Mouse (Mus musculus): ENCODE measurements around the gene Olfr90. TPM values are rescaled to one million over a fixed set of nuclear protein-coding genes. Genes with fewer than 3 reads are reported as not detected.

Olfr90 gene
- total and polyA plus RNA-seq, 3 experiments = not detected

- no peak overlapping the region for H3K27ac ChIP-seq (ENCODE audit: insufficient read depth, low read depth)
- H3K79me2 ChIP-seq (replicated peaks; ENCODE audit: control insufficient read depth, extremely low read depth, insufficient read depth, poor library complexity, severe bottlenecking) = no peaks in the 10 kb centered on the region
- no peaks in the 10 kb centered on the region for H3K27me3 ChIP-seq (replicated peaks)
- no peak for TF ChIP-seq USF1 (IDR thresholded peaks at IDR 0.05; ENCODE audit: low read depth, low read length)
- TF ChIP-seq ZNF384 (IDR thresholded peaks at IDR 0.05; ENCODE audit: low read depth, low read length) = no peak
- no peak for TF ChIP-seq SMC3 (IDR thresholded peaks at IDR 0.05; ENCODE audit: low read depth, low read length)
- TF ChIP-seq MEF2A (IDR thresholded peaks at IDR 0.05; ENCODE audit: borderline replicate concordance, low read depth, low read length) = no peak
- TF ChIP-seq HCFC1 (IDR thresholded peaks at IDR 0.05; ENCODE audit: low read depth, low read length) = no peak
- no peak for TF ChIP-seq JUND (conservative IDR thresholded peaks at IDR 0.05; ENCODE audit: low read depth, low read length)
- no peak for TF ChIP-seq TBP (conservative IDR thresholded peaks at IDR 0.05; ENCODE audit: low read depth, low read length)
- no peak for TF ChIP-seq ZMIZ1 (IDR thresholded peaks at IDR 0.05; ENCODE audit: low read depth, low read length)
- no peak for TF ChIP-seq BHLHE40 (IDR thresholded peaks at IDR 0.05; ENCODE audit: low read depth, low read length)
- no peak for TF ChIP-seq ELF1 (IDR thresholded peaks at IDR 0.05; ENCODE audit: low read depth, low read length)
- TF ChIP-seq MAZ (IDR thresholded peaks at IDR 0.05; ENCODE audit: low read depth, low read length) = no peak
- no peak for TF ChIP-seq MAFK (IDR thresholded peaks at IDR 0.05; ENCODE audit: insufficient replicate concordance, low read length)
- TF ChIP-seq TCF12 (IDR thresholded peaks at IDR 0.05; ENCODE audit: low read depth, low read length) = no peak
- no peak for TF ChIP-seq CHD1 (IDR thresholded peaks at IDR 0.05; ENCODE audit: low read depth, low read length)
- TF ChIP-seq POLR2AphosphoS2 (IDR thresholded peaks at IDR 0.05; ENCODE audit: low read depth, low read length) = no peak
- no peak for TF ChIP-seq MAX (IDR thresholded peaks at IDR 0.05; ENCODE audit: low read length)
- dilution Hi-C loops (cut with MboI; ENCODE audit: extremely low pct_ligation_motif_present, extremely low pct_unique_long_range_greater_than_20kb, low sequenced_read_pairs) = no loop called here
- in situ Hi-C loops (cut with MboI; ENCODE audit: low pct_ligation_motif_present, low pct_unique_long_range_greater_than_20kb, low sequenced_read_pairs) = no loop called here
- no peak for DNase-seq (ENCODE audit: extremely low read depth)
- no peak overlapping the region for H3K4me2 ChIP-seq (ENCODE audit: insufficient read depth, low read depth, poor library complexity, severe bottlenecking)
- H3K36me3 ChIP-seq (replicated peaks in 1 of 2; ENCODE audit: control insufficient read depth in 1 of 2, insufficient read depth in 1 of 2, low read length in 1 of 2) = peaks cover 22 to 87% of the 10 kb centered on the region in 2 experiments
- H3K9ac ChIP-seq (ENCODE audit: insufficient read depth, low read depth) = no peak overlapping the region
- H3K4me1 ChIP-seq (ENCODE audit: control insufficient read depth in 1 of 2, insufficient read depth in 2 of 2) = no peaks in the 10 kb centered on the region
- H3K9me3 ChIP-seq (replicated peaks; ENCODE audit: low read length) = no peaks in the 10 kb centered on the region
- no peak overlapping the region for H3K4me3 ChIP-seq (replicated peaks in 1 of 3; ENCODE audit: low read depth in 2 of 3, low read length in 2 of 3, poor library complexity in 1 of 3)
Measured at GRCm38 (mm10) chr17:37072730-37073276, 15.5 kb downstream of the Olfr90 start.

GRCm38 (mm10) chr17:37072080-37072729 is 16.1 kb downstream of the Olfr90 start:
- DNase-seq (ENCODE audit: extremely low read depth) = no peak
- Histone ChIP-seq H3K36me3 (replicated peaks in 1 of 2; ENCODE audit: control insufficient read depth in 1 of 2, insufficient read depth in 1 of 2, low read length in 1 of 2) (peaks cover 22 to 92% of the 10 kb centered on the region in 2 experiments), H3K9ac (ENCODE audit: insufficient read depth, low read depth) (no peak overlapping the region), H3K27me3 (replicated peaks) (no peaks in the 10 kb centered on the region), H3K27ac (ENCODE audit: insufficient read depth, low read depth) (no peak overlapping the region), H3K4me1 (ENCODE audit: control insufficient read depth in 1 of 2, insufficient read depth in 2 of 2) (no peaks in the 10 kb centered on the region), H3K4me2 (ENCODE audit: insufficient read depth, low read depth, poor library complexity, severe bottlenecking) (no peak overlapping the region), H3K4me3 (replicated peaks in 1 of 3; ENCODE audit: low read depth in 2 of 3, low read length in 2 of 3, poor library complexity in 1 of 3) (no peak overlapping the region), H3K79me2 (replicated peaks; ENCODE audit: control insufficient read depth, extremely low read depth, insufficient read depth, poor library complexity, severe bottlenecking) (no peaks in the 10 kb centered on the region), H3K9me3 (replicated peaks; ENCODE audit: low read length) (no peaks in the 10 kb centered on the region)
- in situ Hi-C loops (cut with MboI; ENCODE audit: low pct_ligation_motif_present, low pct_unique_long_range_greater_than_20kb, low sequenced_read_pairs) (no loop called here), dilution Hi-C loops (cut with MboI; ENCODE audit: extremely low pct_ligation_motif_present, extremely low pct_unique_long_range_greater_than_20kb, low sequenced_read_pairs) (no loop called here)
- TF ChIP-seq BHLHE40 (IDR thresholded peaks at IDR 0.05; ENCODE audit: low read depth, low read length) (no peak), NRF1 (IDR thresholded peaks at IDR 0.05; ENCODE audit: low read depth, low read length) (no peak), UBTF (IDR thresholded peaks at IDR 0.05; ENCODE audit: low read depth, low read length) (no peak), SMC3 (IDR thresholded peaks at IDR 0.05; ENCODE audit: low read depth, low read length) (no peak), POLR2AphosphoS2 (IDR thresholded peaks at IDR 0.05; ENCODE audit: low read depth, low read length) (no peak), KAT2A (IDR thresholded peaks at IDR 0.05; ENCODE audit: insufficient replicate concordance, low read length) (no peak), HCFC1 (IDR thresholded peaks at IDR 0.05; ENCODE audit: low read depth, low read length) (no peak), RAD21 (IDR thresholded peaks at IDR 0.05; ENCODE audit: low read depth, low read length) (no peak), JUN (IDR thresholded peaks at IDR 0.05; ENCODE audit: insufficient read depth, low read depth, low read length) (no peak), ZNF384 (IDR thresholded peaks at IDR 0.05; ENCODE audit: low read depth, low read length) (no peak)
